Mouse (Mus musculus) midbrain, embryonic 13.5 days (tissue): Measurements from ENCODE around the gene Scgb1c1. TPM values are rescaled to one million over a fixed set of nuclear protein-coding genes. Genes with fewer than 3 reads are reported as not detected.
A peak's percentile ranks its signal among the peaks of the same experiment; 100 is the strongest.

Experiments used
- ATAC-seq: fragments of 200-750 bp; cut with Nextera tagmentation; 2 replicates; pipeline ENCODE4 v1.8.0; 2017; ENCODE audit warnings: mild to moderate bottlenecking, moderate TSS enrichment, moderate library complexity
- H3K27ac ChIP-seq: fragments of 300-500 bp; sonication (generic); 2 replicates; pipeline ENCODE4 v1.5.1; 2015; ENCODE audit warnings: inconsistent platforms, mild to moderate bottlenecking, moderate library complexity
- H3K27me3 ChIP-seq: fragments of 300-500 bp; sonication (generic); 2 replicates; pipeline ENCODE4 v1.6.1; 2015; ENCODE audit warnings: mild to moderate bottlenecking, inconsistent platforms
- H3K36me3 ChIP-seq: fragments of 300-500 bp; sonication (generic); 2 replicates; pipeline ENCODE4 v1.6.1; 2015; ENCODE audit warnings: mild to moderate bottlenecking, inconsistent platforms
- H3K4me1 ChIP-seq: fragments of 300-500 bp; sonication (generic); replicated peaks from 2 replicates; pipeline ENCODE4 v1.6.1; 2015; ENCODE audit warnings: inconsistent platforms
- H3K4me2 ChIP-seq: fragments of 300-500 bp; sonication (generic); replicated peaks from 2 replicates; pipeline ENCODE4 v1.6.1; 2015; ENCODE audit warnings: moderate library complexity, mild to moderate bottlenecking, inconsistent platforms
- H3K4me3 ChIP-seq: fragments of 300-500 bp; sonication (generic); replicated peaks from 2 replicates; pipeline ENCODE4 v1.5.1; 2015; ENCODE audit warnings: mild to moderate bottlenecking, inconsistent platforms
- H3K9ac ChIP-seq: fragments of 300-500 bp; sonication (generic); replicated peaks from 2 replicates; pipeline ENCODE4 v1.6.1; 2015; ENCODE audit warnings: mild to moderate bottlenecking, inconsistent platforms
- H3K9me3 ChIP-seq: fragments of 300-500 bp; sonication (generic); 2 replicates; pipeline ENCODE4 v1.6.1; 2016; ENCODE audit warnings: mild to moderate bottlenecking, inconsistent platforms
- WGBS: fragments of 180-500 bp; shearing (Covaris S2); methylation state at CpG from one replicate; pipeline ENCODE4 v1.1.7; 2015; 5-methylcytosine and 5-hydroxymethylcytosine counted together
- polyA plus RNA-seq: library from polyadenylated mRNA; unstranded; fragments of >200 nt; fragmentation: Nextera tagmentation; extraction: Ambion mirVana; gene quantifications from 2 replicates; pipeline ENCODE4 v1.2.1, GENCODE M21; 2015

Scgb1c1 gene
- polyA plus RNA-seq, 1 experiment from 2014 or later = not detected

DNA sequence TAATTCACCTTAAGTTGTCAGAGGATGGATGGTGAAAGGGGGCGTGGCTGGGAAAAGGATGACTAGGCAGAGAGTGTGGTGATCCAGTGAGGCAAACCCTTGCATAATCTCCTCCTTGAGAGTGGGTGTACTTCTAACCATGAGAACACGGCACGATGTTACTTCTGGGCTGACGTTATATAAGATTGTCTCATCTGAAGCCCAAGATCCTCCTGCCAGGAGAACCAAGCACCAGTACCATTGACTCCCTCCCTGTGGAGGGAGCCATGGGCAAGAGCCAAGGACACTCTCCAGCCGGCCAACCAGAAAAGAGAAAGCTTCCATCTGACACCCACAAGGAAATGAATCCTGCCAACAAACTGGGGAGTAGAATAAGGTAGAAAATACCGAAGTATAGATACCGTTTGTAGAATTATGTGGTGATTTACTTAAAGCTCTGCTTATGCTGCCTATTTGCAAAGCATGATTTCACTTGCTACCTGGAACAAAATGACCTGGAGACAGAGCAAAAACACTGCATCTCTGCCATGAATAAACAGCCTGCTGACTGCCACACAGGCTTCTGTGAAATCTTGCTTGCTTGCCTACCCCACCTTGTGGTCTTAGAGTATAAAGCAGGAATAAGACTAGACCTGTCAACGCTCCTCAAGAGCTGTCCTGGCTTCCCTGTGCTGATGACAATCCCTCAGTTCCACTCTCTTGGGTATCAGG, 17.0 kb upstream of the Scgb1c1 start:
- 46% methylated on average over 8 of the region's 8 CpGs for WGBS
- H3K4me3 ChIP-seq = no peak overlapping the region
- H3K4me1 ChIP-seq = no peaks in the 10 kb centered on the region
- no peaks in the 10 kb centered on the region for H3K36me3 ChIP-seq
- no peak overlapping the region for H3K27ac ChIP-seq
- no peaks in the 10 kb centered on the region for H3K27me3 ChIP-seq
- H3K4me2 ChIP-seq = no peak overlapping the region
- no peak overlapping the region for H3K9ac ChIP-seq
- ATAC-seq = peak; percentile 40; the same call in 1 of the 2 replicates
- H3K9me3 ChIP-seq = no peaks in the 10 kb centered on the region

DNA sequence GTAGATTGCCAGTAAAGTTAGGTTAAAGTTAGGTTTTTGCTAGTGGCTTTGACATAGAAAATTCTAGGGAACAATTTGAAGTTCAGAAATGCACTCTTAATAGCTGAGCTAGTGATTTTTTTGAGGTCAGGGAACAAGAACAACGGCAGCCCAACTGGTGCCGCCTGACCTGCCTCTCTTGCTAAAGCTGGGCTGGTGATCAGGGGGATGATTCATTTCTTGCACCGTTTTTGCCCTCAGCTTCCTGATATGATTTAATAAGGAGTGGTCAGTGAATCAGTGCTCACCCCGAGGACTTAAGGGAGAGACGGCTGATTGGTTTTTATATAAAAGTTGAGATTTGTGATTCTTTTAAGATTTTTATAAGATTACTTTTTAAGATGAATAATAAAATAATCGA, 13.9 kb upstream of the Scgb1c1 start:
- no peak overlapping the region for H3K4me2 ChIP-seq
- no peaks in the 10 kb centered on the region for H3K27me3 ChIP-seq
- H3K27ac ChIP-seq = no peak overlapping the region
- no peaks in the 10 kb centered on the region for H3K36me3 ChIP-seq
- no peak for ATAC-seq
- no peak overlapping the region for H3K9ac ChIP-seq
- H3K4me3 ChIP-seq = no peak overlapping the region
- no peaks in the 10 kb centered on the region for H3K9me3 ChIP-seq
- H3K4me1 ChIP-seq = no peaks in the 10 kb centered on the region
- 76% methylated on average over 6 of the region's 6 CpGs for WGBS

DNA sequence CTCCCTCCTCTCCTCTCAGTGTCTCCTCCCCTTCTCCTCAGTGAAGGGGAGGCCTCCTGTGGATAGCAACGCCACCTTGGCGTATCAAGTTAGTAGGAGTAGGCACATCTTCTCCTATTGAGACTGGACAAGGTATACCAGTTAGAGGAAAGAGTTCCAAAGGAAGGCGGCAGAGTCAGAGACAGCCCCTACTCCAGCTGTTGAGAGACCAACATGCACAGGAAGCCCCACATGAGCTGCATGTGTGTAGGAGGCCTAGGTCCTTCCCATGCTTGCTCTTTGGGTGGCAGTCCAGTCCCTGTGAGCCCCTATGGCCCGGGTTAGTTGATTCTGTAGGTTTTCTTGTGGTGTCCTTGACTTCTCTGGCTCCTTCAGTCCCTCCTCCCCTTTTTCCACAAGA, 12.0 kb upstream of the Scgb1c1 start:
- Histone ChIP-seq H3K27ac (no peak overlapping the region), H3K4me2 (no peak overlapping the region), H3K9me3 (no peaks in the 10 kb centered on the region), H3K4me3 (no peak overlapping the region), H3K27me3 (no peaks in the 10 kb centered on the region), H3K36me3 (no peaks in the 10 kb centered on the region), H3K9ac (no peak overlapping the region), H3K4me1 (no peaks in the 10 kb centered on the region)
- 94% methylated on average over 4 of the region's 4 CpGs for WGBS
- ATAC-seq = no peak

DNA sequence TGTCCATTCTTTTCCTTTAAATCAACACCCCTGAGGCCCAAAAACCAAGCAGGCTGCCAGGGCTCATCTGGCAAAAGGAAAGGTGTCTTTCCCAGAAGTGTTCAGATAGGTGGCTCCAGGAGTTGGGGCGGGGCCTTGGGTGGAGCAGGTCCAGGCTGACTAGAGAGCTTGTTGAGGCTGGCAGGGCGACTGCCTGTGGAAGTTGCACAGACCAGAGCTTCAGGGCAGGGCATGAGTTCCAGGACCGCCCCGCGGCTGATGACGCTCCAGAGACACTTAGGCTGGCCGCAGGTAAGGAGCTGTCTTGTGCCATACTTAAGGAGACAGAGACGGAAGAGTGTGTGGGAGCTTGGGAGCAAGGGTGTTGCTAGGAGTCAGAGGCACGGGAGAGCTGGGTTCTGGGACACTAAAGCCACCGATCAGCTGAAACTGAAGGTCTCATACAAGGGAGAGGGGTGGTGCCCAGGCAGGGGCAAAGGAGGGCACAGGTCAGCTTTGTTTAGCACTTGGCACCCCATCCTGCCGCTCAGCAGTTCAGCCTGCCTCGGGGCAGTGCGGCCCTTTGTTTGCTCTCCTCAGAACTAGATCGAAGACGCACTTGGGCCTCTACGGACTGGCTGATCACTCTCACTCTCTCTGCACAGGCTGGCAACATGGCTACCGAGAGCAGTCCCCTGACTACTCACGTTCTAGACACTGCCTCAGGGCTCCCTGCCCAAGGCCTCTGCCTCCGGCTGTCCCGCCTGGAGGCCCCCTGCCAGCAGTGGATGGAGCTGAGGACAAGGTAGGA, 10.2 kb upstream of the Scgb1c1 start, which contains the start of gene Urah:
TSS of gene Urah (plus strand) at position 51 of the 790 bp plus-strand sequence.
- WGBS = 45% methylated on average over 20 of the region's 20 CpGs
- H3K27ac ChIP-seq = no peak within 1 kb of the TSS
- no peaks in the 10 kb centered on the region for H3K4me1 ChIP-seq
- H3K9ac ChIP-seq = no peak within 1 kb of the TSS
- no peak within 1 kb of the TSS for H3K4me3 ChIP-seq
- peaks cover 4% of the 10 kb centered on the region; the same call in 1 of the 2 replicates for H3K27me3 ChIP-seq
- no peaks in the 10 kb centered on the region for H3K9me3 ChIP-seq
- ATAC-seq = no peak
- H3K4me2 ChIP-seq = no peak within 1 kb of the TSS
- H3K36me3 ChIP-seq = no peaks in the 10 kb centered on the region

DNA sequence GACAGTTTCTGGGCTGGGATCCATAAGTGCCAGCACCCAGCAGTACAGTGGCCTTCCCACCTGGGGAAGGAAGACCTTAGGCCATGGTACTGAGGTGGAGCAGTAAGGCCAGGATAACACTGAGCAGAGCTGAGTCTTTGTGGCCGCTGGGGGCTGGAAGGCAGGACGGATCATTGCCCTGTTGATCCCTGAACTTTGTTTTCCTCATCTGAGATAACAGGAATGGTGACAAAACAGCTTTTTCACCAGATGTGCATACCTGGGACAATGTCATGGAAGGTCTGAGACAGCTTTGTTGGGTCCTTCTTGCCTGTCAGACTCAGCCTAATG, 9.6 kb upstream of the Scgb1c1 start:
- Histone ChIP-seq H3K4me3 (no peak overlapping the region), H3K9me3 (no peaks in the 10 kb centered on the region), H3K27ac (no peak overlapping the region), H3K4me2 (no peak overlapping the region), H3K27me3 (peaks cover 8% of the 10 kb centered on the region), H3K36me3 (no peaks in the 10 kb centered on the region), H3K9ac (no peak overlapping the region), H3K4me1 (no peaks in the 10 kb centered on the region)
- ATAC-seq = no peak
- 83% methylated on average over 2 of the region's 2 CpGs for WGBS

DNA sequence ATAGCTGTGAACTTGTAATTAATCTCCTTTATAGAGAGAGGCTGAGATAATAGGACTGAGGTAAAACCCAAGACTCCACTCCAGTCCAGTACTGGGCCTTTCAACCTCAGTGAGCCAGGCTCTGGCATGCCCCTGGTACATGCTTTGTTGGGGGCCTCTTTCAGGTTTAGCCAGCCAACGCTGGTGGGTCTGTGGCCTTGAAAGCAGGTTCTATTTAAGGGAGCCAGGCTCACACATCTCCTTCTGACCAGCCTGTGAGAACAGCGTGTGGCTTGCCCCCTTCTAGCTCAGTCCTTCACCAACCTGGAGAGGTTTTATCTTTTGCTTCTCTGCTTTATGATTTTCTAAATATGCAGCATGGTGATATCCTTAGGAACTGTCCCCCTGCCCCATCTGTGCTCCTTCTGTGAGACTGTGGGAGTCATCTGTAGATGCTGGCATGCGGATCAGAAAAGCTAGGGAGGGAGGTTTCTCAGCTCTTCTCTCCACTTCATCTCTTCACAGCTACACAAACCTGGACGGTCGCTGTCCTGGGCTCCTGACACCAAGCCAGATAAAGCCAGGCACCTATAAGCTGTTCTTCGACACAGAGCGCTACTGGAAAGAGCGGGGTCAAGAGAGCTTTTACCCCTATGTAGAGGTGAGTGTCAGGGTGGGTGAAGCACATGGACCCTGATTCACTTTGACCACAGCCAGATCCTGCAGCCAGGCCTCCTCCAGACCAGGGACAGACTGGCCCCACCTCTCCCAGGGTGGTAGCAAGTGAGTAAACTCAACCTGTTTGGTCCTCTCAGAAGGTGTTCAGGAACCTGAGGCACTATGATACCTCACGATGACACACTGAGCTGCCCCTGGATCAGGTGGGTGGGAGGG, 8.9 kb upstream of the Scgb1c1 start:
- Histone ChIP-seq H3K4me2 (no peak overlapping the region), H3K27ac (no peak overlapping the region), H3K4me3 (no peak overlapping the region), H3K4me1 (no peaks in the 10 kb centered on the region), H3K9ac (no peak overlapping the region), H3K9me3 (no peaks in the 10 kb centered on the region), H3K36me3 (no peaks in the 10 kb centered on the region), H3K27me3 (peaks cover 14% of the 10 kb centered on the region)
- 79% methylated on average over 9 of the region's 9 CpGs for WGBS
- ATAC-seq = no peak

DNA sequence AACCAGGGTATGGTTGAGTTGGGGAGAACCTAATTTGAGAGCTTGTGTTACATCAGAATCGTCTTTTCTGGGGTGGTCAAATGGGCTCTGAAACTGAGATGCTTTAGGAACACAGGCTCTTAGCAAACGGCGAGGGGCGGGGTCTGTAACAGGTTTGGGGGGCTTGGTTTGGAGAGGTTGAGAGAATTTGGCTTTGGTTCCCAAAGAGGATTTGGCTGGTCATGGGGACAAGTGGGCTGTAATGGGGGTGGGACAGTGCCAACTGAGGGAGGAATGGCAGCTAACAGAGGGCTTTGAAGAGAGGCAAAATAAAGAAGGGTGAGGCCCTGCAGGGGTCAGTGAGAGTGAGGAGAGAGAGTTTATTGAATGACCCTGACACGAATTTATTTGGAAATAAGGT, 5.8 kb upstream of the Scgb1c1 start:
- Histone ChIP-seq H3K27ac (no peak overlapping the region), H3K36me3 (no peaks in the 10 kb centered on the region), H3K4me2 (no peak overlapping the region), H3K4me3 (no peak overlapping the region), H3K27me3 (peaks cover 37% of the 10 kb centered on the region), H3K9ac (no peak overlapping the region), H3K9me3 (no peaks in the 10 kb centered on the region), H3K4me1 (no peaks in the 10 kb centered on the region)
- ATAC-seq = no peak
- WGBS = 68% methylated on average over 5 of the region's 5 CpGs

DNA sequence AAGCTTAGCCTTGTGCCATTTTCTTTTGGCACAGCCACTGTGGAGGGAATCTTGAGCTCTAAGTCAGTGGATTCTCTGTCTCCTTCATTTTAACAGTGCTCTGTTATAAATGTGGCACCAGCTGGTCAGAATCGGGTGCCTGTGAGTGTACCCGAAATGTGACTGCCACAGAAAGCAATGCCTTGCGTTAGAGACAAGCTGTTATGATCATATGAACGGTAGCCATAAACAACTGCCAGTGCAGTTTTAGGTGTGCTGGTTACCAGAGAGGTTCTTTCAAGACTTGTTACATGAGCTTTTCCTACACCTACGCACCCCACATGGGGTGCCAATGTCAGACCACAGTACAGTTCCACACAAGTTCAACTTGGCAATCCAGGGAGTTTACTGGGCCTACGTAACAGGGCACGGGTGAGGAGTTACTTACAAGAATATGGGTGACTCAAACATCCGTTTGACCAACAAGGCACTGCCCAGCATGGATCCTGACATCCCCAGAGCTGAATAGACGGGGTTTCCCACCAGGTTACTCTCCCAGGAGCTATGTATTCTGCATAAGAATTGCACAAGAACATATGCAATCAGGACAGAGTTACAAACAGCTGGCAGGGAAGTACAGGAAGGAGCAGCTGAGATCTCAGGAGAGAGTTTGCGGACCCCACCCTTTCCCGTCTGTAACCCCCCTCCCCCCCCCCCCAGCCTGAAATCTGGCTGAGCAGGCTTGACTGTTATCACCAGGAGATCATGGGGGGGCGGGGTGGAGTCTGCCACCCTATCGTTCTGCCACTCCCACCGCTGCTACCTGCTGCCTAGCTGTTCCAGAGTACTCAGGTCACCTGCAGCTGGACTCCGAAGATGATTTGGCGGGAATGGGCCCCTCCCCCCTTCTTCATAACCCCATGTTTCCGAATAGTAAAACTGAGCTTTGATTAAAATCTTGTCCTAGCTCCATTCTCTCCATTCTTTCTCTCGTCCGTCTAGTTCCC, 4.3 kb upstream of the Scgb1c1 start:
- no peak for ATAC-seq
- Histone ChIP-seq H3K4me3 (no peak overlapping the region), H3K36me3 (no peaks in the 10 kb centered on the region), H3K4me2 (no peak overlapping the region), H3K27ac (no peak overlapping the region), H3K27me3 (peaks cover 37% of the 10 kb centered on the region), H3K9ac (no peak overlapping the region), H3K4me1 (no peaks in the 10 kb centered on the region), H3K9me3 (no peaks in the 10 kb centered on the region)
- 37% methylated on average over 19 of the region's 19 CpGs for WGBS

DNA sequence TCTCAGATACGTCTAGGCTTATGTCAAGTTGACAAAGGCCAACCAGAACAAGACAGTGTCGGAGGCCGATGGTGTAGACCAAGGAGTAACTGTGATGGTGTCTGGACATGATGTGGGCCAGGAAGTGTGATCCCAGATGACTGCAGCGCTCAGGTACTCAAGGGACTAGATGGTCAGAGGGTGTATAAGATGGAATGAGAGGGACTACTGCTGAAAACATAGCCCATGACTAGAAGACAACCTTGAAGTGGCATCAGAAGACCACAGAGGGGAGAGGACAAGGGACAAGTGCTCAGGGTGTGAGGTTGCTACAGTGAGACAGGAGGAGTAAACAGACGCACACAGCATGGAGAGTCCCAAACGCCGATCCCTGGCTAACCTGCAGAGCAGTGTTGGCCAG, 1.5 kb upstream of the Scgb1c1 start:
- no peak overlapping the region for H3K4me3 ChIP-seq
- H3K27ac ChIP-seq = no peak overlapping the region
- no peaks in the 10 kb centered on the region for H3K36me3 ChIP-seq
- no peak for ATAC-seq
- H3K27me3 ChIP-seq = peaks cover 41% of the 10 kb centered on the region
- H3K4me2 ChIP-seq = no peak overlapping the region
- no peaks in the 10 kb centered on the region for H3K4me1 ChIP-seq
- H3K9ac ChIP-seq = no peak overlapping the region
- H3K9me3 ChIP-seq = no peaks in the 10 kb centered on the region
- WGBS = 82% methylated on average over 7 of the region's 7 CpGs

DNA sequence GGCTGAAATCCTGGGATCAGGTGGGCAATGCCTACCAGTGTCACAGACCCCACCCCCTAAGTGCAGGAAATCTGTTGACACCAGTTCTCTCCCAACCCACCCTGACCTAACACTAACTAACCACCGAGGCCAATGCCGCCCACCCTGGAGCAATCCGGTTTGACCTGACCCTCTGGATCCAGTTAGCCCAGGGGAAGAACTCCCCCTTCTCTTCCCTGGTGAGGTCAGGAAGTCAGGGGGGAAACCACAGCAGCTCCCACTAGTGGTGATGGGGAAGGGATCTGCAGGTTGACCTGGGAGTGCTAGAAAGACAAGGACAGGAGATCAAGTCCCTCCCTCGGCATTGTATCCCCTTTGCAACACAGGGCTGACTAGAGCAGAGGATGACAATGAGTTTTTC, 336 bp downstream of the Scgb1c1 start:
- no peak overlapping the region for H3K4me2 ChIP-seq
- no peak overlapping the region for H3K27ac ChIP-seq
- H3K9ac ChIP-seq = no peak overlapping the region
- H3K9me3 ChIP-seq = no peaks in the 10 kb centered on the region
- H3K36me3 ChIP-seq = no peaks in the 10 kb centered on the region
- 0 out of 2 replicates have a peak, but pooled peaks have one; percentile 2 for ATAC-seq
- H3K4me1 ChIP-seq = no peaks in the 10 kb centered on the region
- peaks cover 33% of the 10 kb centered on the region for H3K27me3 ChIP-seq
- H3K4me3 ChIP-seq = no peak overlapping the region
- WGBS = 61% methylated on average over 4 of the region's 4 CpGs

DNA sequence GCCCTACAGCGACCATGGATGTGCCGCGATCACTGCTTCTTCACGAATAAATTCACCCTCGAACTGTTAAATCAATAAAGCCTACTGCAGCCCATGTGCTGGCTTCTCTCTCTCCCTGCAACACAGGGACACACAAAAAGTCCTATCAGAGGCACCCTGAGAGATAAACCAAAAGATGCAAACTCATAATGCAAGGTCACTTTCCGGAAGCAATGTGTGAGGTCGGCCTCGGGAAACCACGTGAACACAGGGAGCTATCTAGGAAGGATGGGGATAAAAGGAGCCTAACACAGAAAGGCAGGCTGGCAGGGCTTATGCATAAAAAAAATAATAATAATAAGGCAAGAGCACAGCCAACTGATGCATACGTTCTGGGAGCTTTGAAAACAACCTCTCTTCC, 1.3 kb downstream of the Scgb1c1 start:
- Histone ChIP-seq H3K4me3 (no peak overlapping the region), H3K27me3 (peaks cover 25% of the 10 kb centered on the region), H3K4me2 (no peak overlapping the region), H3K36me3 (peaks cover 5% of the 10 kb centered on the region), H3K9me3 (no peaks in the 10 kb centered on the region), H3K9ac (no peak overlapping the region), H3K27ac (no peak overlapping the region), H3K4me1 (no peaks in the 10 kb centered on the region)
- no peak for ATAC-seq
- WGBS = 85% methylated on average over 10 of the region's 10 CpGs
